Mouse (Mus musculus) ES-E14 (cell line): Measurements from ENCODE around the gene Snrpc. TPM values are rescaled to one million over a fixed set of nuclear protein-coding genes. Genes with fewer than 3 reads are reported as not detected.

Experiments
- DNase-seq: peaks from one replicate; pipeline ENCODE4 v3.0.0-alpha.2; 2013; ENCODE audit warnings: low read depth, low spot score
- H3K27ac ChIP-seq: 2 replicates; pipeline ENCODE4 v1.5.1; 2012; ENCODE audit warnings: low read depth, mild to moderate bottlenecking, low read length, moderate library complexity, mixed read lengths; ENCODE audit not compliant: poor library complexity, insufficient read depth, severe bottlenecking
- H3K36me3 ChIP-seq: 2 replicates; pipeline ENCODE4 v1.6.1; 2012; ENCODE audit warnings: mild to moderate bottlenecking, low read length, moderate library complexity, mixed read lengths; ENCODE audit not compliant: control insufficient read depth, poor library complexity, insufficient read depth, severe bottlenecking
- H3K4me1 ChIP-seq, 2 experiments: fragments of 150-350 bp in 1 of 2; sonication (generic) in 1 of 2; 2 replicates each; pipeline ENCODE4 v1.6.1; 2012; ENCODE audit warnings: low read length in 2 of 2, mild to moderate bottlenecking in 1 of 2, mixed read lengths in 1 of 2; ENCODE audit not compliant: control insufficient read depth in 2 of 2, insufficient read depth in 2 of 2, poor library complexity in 1 of 2
- H3K4me3 ChIP-seq, 2 experiments: fragments of 150-350 bp in 1 of 2; sonication (generic) in 1 of 2; 2 replicates each; pipeline ENCODE4 v1.5.1; 2012; ENCODE audit warnings: low read length in 2 of 2, low read depth in 1 of 2, mild to moderate bottlenecking in 1 of 2, mixed read lengths in 1 of 2; ENCODE audit not compliant: insufficient read depth in 1 of 2, poor library complexity in 1 of 2, severe bottlenecking in 1 of 2
- H3K9ac ChIP-seq: 2 replicates; pipeline ENCODE4 v1.6.1; 2012; ENCODE audit warnings: low read depth, mild to moderate bottlenecking, low read length, mixed read lengths; ENCODE audit not compliant: poor library complexity, insufficient read depth, severe bottlenecking
- H3K9me3 ChIP-seq: fragments of 150-350 bp; sonication (generic); 2 replicates; pipeline ENCODE4 v1.6.1; 2012; ENCODE audit warnings: low read depth, mild to moderate bottlenecking, low read length; ENCODE audit not compliant: control insufficient read depth, insufficient read depth
- CHD2 ChIP-seq: IDR thresholded peaks from 2 replicates; pipeline ENCODE4 v1.6.1; 2014; ENCODE audit warnings: mild to moderate bottlenecking, low read depth, low read length, inconsistent platforms
- HCFC1 ChIP-seq: IDR thresholded peaks from 2 replicates; pipeline ENCODE4 v1.6.1; 2012; ENCODE audit warnings: low read length, inconsistent platforms, borderline replicate concordance; ENCODE audit not compliant: insufficient read depth
- MAFK ChIP-seq: IDR thresholded peaks from 2 replicates; pipeline ENCODE4 v1.6.1; 2014; ENCODE audit warnings: mild to moderate bottlenecking, low read depth, low read length, inconsistent platforms; ENCODE audit not compliant: insufficient read depth
- ZC3H11A ChIP-seq: IDR thresholded peaks from 2 replicates; pipeline ENCODE4 v1.6.1; 2012; ENCODE audit warnings: low read depth, mild to moderate bottlenecking, inconsistent platforms, low read length, borderline replicate concordance
- ZNF384 ChIP-seq: IDR thresholded peaks from 2 replicates; pipeline ENCODE4 v1.6.1; 2012; ENCODE audit warnings: low read depth, low read length, inconsistent platforms
- in situ Hi-C, 2 experiments: fragments of 600-800 bp; cut with MboI; formaldehyde crosslinking; loops; one replicate each; pipeline ENCODE4 v1.15.1; 2025; ENCODE audit warnings: low sequenced_read_pairs in 2 of 2, inconsistent platforms in 1 of 2; ENCODE audit not compliant: unreplicated experiment in 2 of 2
- total RNA-seq: library from RNA; depleted of rRNA; stranded (reverse); fragments of 300-350 nt; gene quantifications from 2 replicates; pipeline ENCODE4 v1.2.3, GENCODE M21; 2012

Snrpc gene
- total RNA-seq, 1 experiment = 185 TPM

DNA sequence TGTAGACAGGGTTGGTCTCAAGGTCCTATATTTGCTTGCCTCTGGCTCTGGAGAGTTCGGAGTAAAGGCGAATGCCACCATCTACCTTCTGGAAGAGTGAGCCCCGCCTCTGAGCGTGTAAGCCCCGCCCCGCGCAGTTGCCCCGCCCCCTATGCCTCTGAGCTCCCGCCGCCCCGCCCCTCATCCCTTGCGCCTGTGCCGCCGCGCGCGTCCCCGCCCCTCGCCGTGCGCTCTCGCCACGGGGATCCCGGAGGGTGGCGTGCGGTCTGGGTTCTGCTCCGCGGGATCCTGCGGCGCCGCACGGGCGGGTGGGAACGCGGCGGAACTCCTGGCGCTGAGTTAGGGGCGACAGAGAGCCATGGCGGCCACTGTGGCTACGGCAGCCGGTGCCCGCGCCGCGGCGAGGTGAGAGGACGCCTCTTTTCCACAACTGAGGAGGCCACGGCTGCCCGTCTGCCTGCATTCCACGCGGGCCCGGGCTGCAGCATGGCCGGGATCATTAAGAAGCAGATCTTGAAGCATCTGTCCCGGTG, 18.4 kb downstream of the Snrpc start, which contains the start of gene Uhrf1bp1:
Gene Uhrf1bp1, plus strand, starts transcription at position 177 of the 533 bp plus-strand sequence.
- Histone ChIP-seq H3K4me1 (peaks cover 2 to 22% of the 10 kb centered on the region in 2 experiments; a peak in 1 of 4 replicates), H3K36me3 (peaks cover 5% of the 10 kb centered on the region), H3K9ac (peak within 1 kb of the TSS; percentile 93), H3K27ac (no peak within 1 kb of the TSS), H3K9me3 (no peaks in the 10 kb centered on the region), H3K4me3 (peak within 1 kb of the TSS; percentile 93 to 95)
- in situ Hi-C loops = no loop called here
- peak; percentile 75 for DNase-seq
- TF ChIP-seq HCFC1 (peak; percentile 63; the same call in 1 of the 2 replicates), CHD2 (no peak), ZC3H11A (no peak), ZNF384 (no peak), MAFK (no peak)

DNA sequence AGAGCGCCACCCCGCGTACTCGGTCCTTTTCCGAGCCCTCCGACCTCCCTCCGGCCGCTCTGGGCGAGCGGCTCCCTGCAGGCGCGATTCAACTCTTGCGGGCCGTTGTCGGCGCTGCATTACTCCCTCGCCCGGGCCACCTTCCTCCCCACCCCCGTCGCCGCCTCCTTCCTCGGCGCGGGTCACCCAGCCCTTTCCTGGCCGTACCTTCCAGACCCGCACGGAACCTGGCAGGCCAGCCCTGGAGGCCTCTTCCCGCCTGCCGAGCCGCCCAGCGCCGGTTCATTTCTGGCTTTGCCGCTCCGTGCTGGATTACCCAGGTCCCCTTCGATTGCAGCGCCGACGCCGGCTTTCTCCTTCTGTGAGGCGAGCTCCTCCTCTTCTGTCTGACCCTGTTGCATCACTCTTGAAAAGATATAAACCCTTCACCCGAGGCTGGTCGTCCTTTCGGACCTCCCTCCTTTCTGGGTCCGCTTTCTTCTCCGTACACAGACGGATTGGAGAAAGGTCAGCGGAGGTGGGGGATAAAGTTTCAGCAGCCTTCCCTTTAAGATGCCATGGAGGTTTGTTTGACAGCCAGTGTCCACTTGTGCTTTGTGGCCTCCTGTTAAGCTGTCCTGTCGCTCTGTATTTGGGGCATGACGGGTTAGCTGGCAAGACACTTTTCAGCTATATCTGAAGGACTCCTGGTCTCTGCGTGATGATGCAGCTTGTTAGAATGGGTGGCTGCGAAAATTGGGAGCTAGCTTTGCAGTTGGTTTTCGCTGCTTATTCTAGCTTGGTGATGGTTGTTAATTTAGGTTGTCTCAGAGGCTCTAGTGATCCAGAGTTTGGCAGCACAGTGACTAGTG, 19.1 kb downstream of the Snrpc start:
- H3K27ac ChIP-seq = no peak overlapping the region
- peak overlapping the region; percentile 93 to 95 for H3K4me3 ChIP-seq
- peaks cover 4% of the 10 kb centered on the region for H3K36me3 ChIP-seq
- TF ChIP-seq ZNF384 (no peak), HCFC1 (no peak), MAFK (no peak), ZC3H11A (no peak), CHD2 (no peak)
- H3K4me1 ChIP-seq = peaks cover 2 to 25% of the 10 kb centered on the region in 2 experiments; a peak in 1 of 4 replicates
- peak overlapping the region; percentile 93 for H3K9ac ChIP-seq
- no peaks in the 10 kb centered on the region for H3K9me3 ChIP-seq
- in situ Hi-C loops = no loop called here
- no peak for DNase-seq

DNA sequence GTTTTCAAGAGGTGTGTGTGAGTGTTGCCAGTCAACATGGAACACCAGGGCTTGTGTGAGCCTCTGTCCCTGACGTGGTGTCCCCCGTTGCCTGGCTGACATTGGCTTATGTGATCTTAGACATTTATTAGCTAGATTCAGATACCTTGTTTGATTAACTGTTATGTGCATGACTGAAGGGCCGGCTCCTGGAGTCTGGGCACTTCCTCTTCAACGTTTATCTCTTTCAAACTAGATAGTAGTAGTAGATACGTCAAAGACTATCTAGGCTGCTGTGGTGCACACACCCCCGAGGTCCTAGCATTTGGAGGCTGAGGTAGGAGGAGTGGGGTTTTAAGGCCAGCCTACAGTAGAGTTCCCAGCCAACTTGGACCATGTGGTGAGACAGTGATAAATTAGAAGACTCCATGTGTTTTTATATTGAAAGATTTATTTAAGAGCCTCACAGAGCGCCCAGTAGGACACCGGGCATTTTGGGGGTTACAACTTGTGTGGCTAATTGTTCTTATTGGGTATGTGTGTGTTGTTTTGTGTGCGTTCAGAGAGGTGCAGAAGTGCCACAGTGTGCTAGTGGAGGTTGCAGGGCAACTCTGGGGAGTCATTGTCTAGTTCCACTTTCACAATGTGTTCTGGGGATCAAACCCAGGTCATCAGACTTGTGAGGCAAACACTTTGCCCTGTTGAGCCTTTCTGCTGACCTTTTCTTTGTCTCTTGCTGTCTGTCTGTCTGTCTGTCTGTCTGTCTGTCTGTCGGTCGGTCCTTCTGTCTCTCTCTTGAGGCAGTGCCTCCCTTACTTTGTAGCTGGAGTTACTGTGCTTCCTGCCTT, 19.9 kb downstream of the Snrpc start:
- no peak overlapping the region for H3K9ac ChIP-seq
- no peak for TF ChIP-seq MAFK
- TF ChIP-seq ZNF384 = no peak
- TF ChIP-seq CHD2 = no peak
- TF ChIP-seq HCFC1 = no peak
- TF ChIP-seq ZC3H11A = no peak
- H3K36me3 ChIP-seq = no peaks in the 10 kb centered on the region
- H3K4me3 ChIP-seq = peak overlapping the region; percentile 93 to 95; a peak in 3 of 4 replicates
- H3K27ac ChIP-seq = no peak overlapping the region
- H3K9me3 ChIP-seq = no peaks in the 10 kb centered on the region
- H3K4me1 ChIP-seq = peaks cover 2 to 25% of the 10 kb centered on the region in 2 experiments; a peak in 1 of 4 replicates
- DNase-seq = no peak
- in situ Hi-C loops = no loop called here

DNA sequence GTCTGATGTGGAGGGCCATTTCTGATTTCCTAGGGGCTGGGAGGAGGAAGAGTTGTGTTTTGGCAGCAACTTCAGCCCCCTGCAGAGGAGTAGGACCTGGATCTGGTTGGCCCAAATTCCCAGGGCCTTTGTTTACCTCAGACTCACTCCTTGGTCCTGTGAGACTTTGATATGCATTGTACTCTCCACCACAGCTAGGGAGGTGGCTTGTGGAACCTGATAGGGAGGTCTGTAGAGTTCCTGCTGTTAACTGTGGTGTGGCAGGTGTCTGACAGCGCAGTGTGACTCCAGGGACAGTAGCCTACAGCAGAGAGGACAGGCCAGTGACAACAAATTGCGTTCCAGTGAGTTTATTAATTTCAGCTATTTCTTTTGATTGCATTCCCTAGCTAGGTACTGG, 21.2 kb downstream of the Snrpc start:
- in situ Hi-C loops = no loop called here
- H3K27ac ChIP-seq = no peak overlapping the region
- DNase-seq = no peak
- no peaks in the 10 kb centered on the region for H3K9me3 ChIP-seq
- no peaks in the 10 kb centered on the region for H3K36me3 ChIP-seq
- TF ChIP-seq MAFK (no peak), HCFC1 (no peak), ZNF384 (no peak), ZC3H11A (no peak), CHD2 (no peak)
- peaks cover 2 to 25% of the 10 kb centered on the region in 2 experiments; a peak in 1 of 4 replicates for H3K4me1 ChIP-seq
- H3K4me3 ChIP-seq = no peak overlapping the region
- no peak overlapping the region for H3K9ac ChIP-seq
